Mouse (Mus musculus) ovary, adult 18-20 months (tissue): ENCODE results near the gene Gm7951.
"Not testable (repeated sequence)": the region's sequence is repeated elsewhere in the genome, so short reads cannot be mapped to it uniquely, and the experiment has no call there.

Experiments used
- DNase-seq: peaks from one replicate; pipeline ENCODE4 v3.0.0; 2022; ENCODE audit warnings: low spot score, mixed read lengths

The Gm7951 gene

GRCm38 (mm10) chr14:42117269-42117668, at the start of gene Gm7951:
Gene Gm7951 (minus strand): TSS chr14:42117369.
- DNase-seq = not testable (repeated sequence)

GRCm38 (mm10) chr14:42162522-42162921, 45.4 kb upstream of the Gm7951 start, which contains the start of gene Gm17027:
Gene Gm17027 (minus strand): TSS chr14:42162622.
- not testable (repeated sequence) for DNase-seq

- not testable (repeated sequence) for DNase-seq
These were observed 17.4 kb upstream of the Gm7951 start for GRCm38 (mm10) chr14:42134571-42134970.

- DNase-seq = not testable (repeated sequence)
These were observed 16.6 kb upstream of the Gm7951 start for GRCm38 (mm10) chr14:42133806-42134205.
